Mouse (Mus musculus) WW6 (cell line): Measurements from ENCODE around the gene Pcyt2.

ENCODE experiments used
- DNase-seq: peaks from one replicate; pipeline ENCODE4 v3.0.0-alpha.2; 2013; ENCODE audit warnings: low read depth, low spot score

Pcyt2 gene

DNA sequence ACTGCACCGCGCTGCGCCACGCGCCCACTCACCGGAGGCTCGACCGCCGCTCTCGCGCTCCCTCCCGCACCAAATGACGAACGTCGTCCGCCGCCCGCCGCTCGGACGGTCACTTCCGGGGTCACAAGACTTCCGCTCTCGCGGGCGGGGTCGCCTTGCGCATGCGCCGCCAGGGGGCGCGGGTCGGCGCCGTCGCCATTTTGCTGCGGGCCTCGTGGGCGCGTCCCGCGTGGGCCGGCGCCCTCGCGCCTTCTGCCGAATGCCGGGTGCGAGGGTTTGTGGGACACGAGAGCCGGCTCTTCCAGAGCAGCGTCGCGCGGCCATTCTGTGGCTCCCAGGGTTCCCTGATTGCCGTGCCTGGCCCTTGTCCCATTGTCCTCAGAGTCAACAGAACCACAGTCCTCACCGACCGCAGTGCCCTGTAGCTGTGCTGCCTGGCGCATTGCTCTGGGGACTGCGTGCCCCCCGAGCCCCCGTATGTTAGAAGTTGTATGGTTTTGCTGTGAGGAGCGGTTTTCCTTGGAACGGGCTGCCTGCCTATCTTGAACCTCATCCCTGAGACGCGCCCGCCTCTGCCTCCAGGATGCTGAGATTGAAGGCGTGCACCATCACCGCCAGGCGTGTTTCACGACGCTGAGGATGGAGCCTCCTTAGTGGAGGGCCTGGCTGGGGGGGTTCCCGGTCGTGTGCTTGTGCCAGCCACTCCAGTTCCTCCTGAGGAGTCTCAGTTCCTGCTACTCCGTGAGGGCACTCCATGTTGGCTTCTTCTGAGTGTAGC is 36.1 kb downstream of the Pcyt2 start, which contains the start of gene Arhgdia:
TSS of gene Arhgdia (minus strand) at position 135 of the 778 bp plus-strand sequence.
- DNase-seq = peak; percentile 71

DNA sequence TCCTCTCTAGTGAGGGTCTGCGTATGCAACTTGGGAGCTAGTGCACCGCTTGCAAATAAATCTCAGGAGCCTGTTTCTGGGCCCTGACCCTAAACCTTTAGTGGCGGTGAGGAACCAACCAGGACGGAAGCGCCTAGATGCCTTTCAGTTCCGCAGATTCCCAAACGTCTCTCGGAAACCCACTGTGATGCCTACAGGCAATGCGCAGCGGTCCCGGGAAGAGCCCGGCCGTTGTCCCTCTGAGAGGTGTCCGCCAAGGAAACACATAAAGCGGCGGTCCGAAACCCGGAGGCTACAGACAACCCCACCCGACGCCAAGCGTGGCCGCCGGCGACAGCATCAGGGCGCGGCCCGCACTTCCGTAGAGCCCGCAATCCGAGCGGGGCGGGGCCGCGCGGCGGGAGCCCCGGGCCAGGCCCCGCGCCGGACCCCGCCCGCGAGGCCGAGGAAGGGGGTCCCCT is 36.8 kb downstream of the Pcyt2 start:
- no peak for DNase-seq

DNA sequence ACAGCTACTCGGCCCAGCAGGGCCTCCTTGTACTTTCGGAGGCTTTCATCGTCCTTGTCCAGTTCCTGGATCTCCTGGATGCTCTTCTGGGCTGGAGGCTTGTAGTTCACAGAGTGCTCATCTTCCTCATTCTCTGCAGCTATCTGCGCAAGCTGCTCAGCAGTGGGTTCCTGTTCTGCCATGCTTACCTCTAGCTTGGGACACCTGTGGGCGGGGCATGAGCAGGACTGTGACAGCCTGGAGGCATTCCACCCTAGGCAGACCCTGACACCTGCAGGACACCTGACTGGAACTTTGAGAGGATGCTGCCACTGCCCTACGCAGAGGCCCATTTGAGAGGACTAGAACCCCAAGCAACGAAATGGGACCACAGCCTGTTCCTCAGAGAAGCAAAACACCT is 37.5 kb downstream of the Pcyt2 start:
- no peak for DNase-seq

DNA sequence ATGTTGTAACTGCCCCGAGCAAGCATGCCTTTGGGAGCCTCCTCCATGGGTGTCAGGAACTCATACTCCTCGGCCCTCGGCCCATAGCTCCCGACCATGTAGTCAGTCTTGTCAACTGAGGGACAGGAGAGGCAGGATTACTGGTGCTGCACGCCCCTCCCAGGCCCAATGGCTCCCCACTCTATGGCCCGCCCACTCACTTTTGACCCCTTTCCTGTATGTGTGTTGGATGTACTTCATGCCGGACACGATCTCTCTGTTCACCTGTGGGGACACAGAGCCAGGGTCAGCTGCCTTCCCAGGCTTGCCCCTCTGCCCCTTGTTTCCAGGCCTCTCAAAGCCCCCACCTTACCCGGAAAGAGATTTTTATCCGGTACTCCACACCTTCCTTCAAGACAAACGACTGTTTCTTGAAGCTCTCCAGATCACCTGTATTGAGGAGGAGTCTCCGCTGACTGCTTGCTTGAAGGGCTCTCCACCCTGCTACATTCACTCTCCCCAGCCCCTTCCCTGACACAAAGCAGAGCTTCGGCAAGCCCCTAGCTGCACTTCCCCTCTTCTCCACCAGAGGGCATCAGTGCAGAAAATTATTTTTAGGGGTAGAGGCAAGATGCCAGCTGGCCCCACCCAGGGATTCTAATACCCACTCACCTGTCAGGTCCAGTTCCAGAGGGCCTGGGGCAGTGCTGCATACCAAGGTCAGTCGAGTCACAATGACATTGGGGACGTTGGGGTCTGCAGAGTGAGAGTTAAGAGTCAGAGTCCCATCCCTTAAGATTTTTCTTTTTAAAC is 38.2 kb downstream of the Pcyt2 start:
- DNase-seq = peak; percentile 68

DNA sequence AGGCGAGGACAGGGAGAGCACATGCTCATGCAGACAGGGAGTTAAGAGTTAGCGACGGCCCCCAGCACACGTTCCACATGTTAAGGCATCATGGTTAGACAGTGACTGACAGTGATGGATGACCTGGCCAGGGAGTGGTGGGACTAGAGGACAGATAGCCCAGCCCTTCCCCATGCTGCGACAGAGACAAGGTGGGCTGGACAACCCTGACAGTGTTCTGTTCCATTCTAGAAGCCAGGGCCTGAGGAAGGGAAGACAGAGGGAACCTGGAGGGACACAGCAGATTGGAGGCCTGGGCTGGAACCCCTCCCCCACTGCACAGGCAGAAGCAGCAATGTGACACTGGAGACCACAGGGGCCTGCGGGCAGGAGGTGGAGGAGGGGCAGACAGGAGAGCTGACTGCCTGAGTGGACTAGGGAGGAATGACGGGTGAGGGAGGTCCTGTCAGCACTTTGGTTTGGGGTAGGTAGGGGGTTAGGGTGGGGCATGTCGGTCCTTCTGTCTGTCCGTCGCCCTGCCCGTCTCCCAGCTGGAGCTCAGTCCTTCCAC is 39.0 kb downstream of the Pcyt2 start:
- no peak for DNase-seq

DNA sequence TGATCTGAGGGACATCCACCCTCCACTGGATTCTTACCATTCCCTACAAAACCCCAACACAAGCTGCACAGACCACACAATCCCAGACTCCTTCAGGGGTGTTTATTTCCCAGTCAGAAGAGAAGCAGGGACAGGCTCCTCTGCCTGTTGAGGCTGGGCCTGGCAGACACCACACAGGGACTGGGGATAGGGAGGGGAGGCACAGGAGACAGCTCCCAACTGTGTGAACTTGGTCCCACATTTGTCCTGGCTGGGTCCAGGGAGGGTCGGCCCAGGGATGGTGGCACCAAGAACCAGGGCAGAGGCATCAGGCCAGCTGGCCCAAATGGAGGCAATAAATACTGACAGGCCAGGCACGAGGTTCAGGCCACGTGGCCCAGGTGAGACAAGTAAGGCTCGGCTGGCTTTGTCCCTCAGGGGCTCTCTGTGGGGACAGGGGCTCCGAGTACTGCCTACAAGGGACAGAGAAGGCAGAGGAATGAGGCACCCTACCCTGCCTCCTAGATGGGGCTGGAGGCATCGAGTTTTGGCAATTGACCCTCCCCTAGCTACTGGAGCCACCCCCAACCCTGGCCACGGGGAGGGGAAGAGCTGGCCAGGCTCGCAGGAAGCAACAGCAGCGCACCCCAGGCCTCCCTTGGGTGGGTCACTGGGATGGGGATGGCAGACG is 39.6 kb downstream of the Pcyt2 start:
- no peak for DNase-seq

DNA sequence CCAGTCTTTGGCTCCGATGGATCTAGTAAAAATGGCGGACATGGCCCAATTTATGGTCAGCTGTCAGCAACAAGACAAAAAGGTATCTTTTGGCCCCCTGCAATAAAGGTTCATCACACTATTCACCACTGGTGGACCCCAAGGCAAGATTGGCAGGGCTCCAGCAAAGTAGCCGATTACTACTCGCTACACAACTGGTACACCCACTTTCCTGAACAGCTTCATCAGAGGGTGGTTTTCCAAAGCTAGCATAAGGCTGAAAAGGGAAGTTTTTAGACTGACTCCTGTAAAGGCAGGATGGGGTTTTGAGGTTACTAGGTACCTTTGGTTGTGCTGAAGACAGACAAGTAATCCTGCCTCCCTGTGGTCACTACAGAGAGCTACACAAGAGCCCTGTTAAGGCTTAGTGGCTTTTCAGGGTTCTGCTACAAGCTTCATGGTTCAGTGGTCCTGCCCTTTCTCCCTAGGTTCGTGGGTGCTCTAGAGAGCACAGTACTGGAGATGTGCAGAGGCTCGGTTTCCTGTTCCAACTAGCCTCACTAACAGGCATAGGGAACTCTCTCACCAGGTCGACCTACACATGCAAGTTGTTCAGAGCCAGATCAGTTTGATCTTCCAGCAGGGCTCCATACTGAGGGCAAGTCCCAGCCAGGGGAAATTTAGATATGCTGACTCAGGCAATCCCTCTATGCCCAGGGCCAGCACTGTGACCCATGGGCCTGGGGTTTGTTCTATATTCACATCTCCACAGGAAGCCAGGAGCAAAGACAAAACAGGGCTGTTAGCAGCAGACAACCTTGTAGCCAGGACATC is 40.3 kb downstream of the Pcyt2 start:
- no peak for DNase-seq

DNA sequence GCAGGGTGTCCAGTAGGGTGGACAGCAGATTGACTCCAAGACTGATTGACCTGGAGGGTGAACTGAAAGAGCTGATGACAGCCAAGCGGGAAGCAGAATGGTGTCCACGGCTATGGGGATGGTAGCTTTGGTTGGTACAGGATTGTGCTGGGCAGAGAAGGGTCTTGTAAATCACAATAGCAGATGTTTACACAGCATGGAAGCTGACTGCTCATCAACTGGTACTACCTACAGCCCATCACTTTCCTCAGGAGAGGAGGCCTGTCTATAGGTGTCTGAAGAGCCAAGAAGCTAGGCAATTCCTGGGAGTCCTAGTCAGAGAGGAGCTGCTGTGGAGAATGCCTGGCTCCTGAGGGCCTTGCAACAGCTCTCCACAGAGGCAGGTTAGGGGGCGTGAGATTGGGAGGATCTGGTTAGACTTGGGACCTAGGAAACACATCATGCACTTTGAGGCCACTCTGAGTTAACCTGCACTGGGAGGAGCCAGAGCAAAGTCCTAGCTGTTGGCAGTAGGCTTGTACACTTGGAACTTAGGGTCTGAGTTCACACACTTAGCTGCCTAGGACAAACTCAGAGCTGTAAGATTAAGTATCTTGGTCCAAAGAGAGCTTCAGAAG is 41.3 kb downstream of the Pcyt2 start:
- DNase-seq = no peak

DNA sequence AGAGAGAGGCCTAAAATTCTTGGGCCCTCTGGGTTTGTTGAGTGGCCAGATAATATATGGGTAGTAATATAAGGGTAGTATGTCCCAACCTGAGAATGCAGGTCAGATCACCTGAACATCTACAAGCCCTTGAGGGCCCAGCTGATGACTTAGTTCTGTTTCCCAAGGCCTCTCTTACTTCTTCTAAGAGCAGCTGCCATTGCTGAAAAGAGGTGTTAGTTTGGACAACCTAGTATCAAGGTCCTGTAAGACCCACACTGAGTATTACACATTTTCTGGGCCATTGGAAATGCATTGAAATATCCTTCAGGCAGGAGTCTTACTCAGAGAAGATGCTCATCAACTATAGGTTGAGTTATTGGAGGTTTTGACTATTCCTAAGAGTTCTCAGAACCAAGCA is 41.8 kb downstream of the Pcyt2 start:
- no peak for DNase-seq

DNA sequence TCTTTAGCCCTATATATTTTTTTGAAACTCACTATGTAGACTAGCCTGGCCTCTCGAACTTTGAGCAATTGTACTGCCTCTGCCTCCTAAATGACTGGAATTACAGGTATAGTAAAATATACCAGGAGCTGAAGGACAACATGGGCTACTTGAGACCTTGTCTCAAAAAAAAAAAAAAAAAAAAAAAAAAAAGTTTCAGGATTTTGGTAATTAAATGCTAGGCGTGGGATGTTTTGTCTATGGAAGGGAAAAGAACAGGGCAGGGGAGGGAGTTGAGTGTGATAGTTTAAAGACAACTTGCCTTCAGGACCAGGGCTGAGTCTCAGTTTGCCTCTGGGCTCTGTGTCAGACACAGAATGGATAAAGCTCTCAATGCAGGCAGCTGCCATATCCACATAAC is 42.7 kb downstream of the Pcyt2 start:
- DNase-seq = no peak

DNA sequence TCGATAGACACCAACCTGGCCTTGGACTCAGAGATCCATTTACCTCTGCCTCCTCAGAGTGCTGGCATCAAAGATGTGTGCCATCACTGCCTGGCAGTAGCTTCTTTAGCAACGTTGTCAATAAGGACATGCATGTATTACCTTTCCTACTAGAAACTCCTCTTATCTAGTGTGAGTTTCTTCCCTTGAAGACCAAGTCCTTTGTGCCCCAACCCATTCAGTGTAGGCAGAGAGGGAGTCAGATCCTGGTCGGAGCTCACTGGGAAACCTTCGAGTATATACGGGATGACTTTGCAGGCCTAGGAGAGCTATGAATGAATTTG is 43.5 kb downstream of the Pcyt2 start:
- DNase-seq = no peak

DNA sequence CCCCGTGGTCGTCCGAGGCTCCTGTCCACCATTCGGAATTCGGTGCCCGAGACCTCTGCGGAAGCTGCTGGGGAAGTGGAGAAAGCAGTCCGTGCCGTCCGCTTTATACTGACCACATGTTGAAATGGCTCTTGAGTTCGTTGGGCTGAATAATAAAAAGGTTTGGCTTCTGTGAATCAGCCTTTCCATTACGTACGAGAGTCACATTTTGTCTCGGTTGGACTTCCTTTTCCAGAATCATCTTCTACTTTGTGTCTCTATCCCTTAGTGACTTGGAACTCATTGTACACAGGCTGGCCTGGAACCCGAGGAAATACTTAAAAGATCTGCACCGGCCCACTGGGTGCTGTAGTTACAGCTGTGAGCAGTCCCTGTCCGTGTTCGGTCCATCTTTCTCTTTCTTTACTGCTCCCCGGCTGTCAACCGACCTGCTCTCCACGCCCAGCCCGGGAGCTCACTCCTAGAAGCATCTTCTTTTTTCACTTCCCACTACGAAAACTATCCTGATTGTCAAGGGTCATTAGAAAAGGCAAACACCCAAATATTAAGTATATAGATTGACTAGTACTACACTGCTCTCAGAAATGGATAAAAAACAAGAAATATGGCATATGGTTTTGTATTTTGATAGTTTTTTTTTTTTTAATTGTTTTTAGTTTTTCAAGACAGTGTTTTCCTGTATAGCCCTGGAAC is 44.0 kb downstream of the Pcyt2 start:
- no peak for DNase-seq

DNA sequence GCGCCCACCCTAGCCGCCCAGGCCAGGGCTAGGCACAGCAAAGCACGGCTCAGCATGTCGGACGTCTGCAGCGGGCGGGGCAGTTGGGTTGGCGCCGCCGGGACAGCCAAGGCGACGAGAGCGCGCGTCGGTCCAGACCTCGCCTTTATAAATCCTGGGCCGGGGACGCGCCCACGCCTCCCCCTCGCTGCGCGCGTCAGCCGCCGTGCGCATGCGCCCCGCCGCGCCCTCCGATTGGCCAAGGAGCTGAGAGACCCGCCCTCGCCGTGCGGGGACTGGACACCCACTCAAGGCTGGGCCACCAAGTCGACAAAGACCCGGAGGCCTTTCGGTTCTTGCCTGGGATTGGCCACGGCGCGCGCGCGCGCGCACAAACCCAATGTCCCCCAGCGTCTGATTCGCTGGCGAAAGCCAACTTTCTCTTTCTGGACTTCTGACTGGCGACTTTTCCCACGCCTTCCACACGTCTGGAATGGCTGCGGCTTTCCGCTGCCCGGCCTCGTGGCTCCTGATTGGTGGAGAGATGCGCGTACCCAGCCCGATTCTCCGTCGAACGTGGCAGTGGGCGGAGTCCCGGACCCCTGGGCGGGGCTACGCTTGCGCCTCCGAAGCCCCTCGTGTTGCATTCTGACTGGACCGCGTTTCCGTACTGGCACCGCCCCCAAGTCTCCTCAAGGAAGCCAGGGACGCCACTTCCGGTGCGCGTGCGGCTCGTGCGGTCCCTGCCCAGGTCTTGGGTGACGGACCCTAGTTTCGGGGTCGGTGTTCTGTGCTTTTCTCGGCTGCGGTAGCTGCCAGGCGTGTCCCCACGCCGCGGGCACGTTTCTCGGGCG is 44.8 kb downstream of the Pcyt2 start, which contains the start of gene P4hb:
TSS of gene P4hb (minus strand) at position 502 of the 833 bp plus-strand sequence.
- DNase-seq = peak; percentile 100

DNA sequence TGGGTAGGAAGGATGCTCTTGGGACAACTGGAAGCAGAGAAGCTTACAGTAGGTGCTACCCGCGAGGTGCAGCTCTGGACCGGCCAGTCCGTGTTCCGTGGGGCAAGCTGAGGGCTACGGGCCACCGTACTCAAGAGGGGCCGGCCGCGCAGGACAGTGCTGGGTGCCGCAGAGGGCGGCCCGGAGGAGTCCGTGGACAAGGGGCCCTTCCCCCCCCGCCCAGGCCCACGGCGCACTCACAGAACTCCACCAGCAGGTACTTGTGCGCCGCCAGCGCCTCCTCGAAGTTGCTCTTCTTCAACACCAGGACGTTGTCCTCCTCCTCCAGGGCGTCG is 45.4 kb downstream of the Pcyt2 start:
- DNase-seq = no peak

DNA sequence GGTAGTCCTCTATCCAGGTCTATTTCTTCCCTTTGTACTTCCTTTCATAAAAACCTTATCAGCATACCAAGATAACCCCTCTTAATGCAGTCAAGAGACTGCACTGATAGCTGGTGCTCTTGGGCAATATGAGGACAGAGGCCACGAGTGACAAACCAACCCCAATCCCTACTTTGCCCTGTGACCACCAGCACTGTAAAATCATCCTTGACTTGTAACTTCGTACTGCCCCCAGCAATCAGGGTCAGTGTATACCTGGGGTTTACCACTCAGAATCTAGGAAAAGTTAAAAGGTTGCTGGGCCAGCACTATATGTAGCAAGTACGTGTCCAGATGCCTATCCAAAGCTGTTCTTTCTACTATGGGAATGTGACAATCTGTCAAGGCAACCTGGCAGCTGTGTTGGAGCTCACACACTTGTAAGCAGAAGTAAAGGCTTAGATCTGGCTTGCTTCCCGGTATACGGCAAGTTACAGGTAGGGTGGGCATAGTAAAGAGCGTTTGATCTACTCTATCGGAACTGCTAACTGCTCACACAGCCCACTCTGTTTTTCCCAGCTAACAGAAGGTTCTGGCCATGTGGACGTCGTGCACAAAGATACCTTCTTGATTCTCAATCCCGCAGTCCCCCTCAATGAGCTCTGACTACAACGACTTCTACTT is 45.9 kb downstream of the Pcyt2 start:
- no peak for DNase-seq

DNA sequence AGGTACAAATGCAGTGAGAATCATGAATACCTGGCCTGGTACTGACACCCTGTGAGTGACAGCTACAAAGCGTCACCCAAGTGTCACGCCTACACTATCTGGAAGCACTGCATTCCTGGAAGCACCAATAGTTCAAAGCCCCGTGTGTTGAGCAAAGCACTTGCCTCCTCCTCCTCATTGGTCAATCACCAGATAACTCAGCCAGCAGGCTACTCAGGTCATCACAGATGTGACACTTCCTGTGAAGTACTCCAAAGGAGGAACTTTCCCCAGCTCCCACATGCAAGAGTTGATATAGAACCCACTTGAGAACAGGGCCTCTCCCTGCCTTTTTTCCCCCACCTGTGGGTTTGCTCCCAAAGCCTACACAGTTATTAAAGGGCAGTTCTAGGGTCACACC is 46.6 kb downstream of the Pcyt2 start:
- no peak for DNase-seq

DNA sequence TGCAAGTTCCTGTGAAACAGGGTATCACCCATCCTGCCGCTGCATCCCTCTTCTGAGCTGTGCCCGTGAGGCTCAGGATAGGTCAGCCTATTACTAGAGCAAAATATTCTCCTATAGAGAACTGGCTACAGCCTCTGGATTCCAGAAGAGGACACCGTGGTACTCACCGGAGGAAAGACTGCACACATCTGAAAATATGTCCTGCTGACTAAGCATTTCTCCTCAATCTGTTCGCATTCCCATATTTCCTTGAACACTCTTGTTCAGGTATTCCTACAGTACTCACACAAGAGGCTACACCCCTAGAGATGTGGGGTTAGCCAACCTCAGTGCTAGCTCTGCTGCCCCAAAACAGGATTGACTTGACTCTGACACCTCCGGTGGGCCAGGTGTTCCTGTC is 49.4 kb downstream of the Pcyt2 start:
- no peak for DNase-seq

DNA sequence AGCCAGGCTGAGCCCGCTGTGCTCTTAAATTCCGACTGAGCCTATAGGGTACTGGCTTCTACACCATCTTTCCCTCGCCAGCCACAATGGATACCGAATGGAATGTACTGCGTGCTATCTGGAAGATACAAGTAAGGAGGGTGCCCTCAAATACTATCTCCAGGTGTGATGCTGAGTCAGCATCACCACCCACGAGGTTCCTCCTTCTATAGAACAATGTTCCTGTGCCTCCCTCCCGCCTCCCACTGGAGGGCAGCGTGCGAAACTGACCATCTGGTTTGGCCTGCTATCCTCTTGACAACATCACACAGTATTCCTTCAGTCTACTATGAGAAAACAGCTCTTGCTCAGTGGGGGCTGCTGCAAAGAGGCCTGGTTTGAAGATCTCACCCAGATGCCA is 52.6 kb downstream of the Pcyt2 start:
- no peak for DNase-seq

DNA sequence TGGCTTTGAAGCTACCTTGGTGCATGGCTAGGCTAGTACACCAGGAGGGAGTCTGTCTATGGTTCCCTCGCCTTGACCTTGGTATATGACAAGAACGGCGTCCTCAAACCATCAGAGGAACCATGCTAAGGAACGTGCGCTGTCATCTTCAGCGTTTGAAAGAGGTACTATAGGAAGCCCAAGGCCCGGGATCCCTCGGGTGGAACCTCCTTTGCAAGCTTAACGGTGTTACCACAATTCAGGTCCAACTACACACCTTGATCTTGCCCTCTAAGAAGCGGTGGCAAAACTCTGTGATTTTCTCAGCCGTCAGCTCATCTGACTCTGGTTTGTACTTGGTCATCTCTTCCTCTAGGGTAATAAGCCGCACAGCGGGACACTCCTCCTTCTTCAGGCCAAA is 54.8 kb downstream of the Pcyt2 start:
- DNase-seq = no peak
